Mouse (Mus musculus): ENCODE results near the gene Pde7b.
"Not testable (repeated sequence)": the region's sequence is repeated elsewhere in the genome, so short reads cannot be mapped to it uniquely, and the experiment has no call there.

Pde7b gene

DNA sequence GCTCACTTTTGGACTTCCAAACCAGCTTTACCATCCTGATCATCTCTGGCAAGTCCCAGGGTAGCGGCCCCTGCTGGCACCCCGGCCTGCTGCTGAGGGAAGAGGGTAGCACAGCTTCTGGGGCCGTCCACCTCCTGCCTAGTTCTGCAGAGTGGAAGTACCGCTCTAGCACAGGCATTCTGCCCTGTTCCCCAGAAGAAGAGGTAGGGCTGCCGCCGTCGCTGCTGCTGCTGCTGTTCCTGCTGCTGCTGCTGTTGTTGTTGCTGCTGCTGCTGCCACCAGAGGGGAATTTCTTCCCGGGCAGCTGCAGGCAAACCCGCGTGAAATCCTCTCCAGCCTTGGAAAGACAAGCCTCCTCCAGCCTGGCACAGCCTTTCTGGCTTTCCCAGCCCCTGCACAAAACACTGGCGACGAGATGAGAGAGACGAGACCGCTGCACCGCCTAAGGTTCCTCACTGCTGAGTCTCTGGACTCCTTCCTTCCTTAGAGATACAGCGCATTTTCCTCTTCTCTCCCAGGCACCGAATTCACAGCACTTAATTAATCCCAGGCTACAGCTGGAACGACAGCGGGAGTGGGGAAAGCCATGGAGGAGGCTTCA lies 176.8 kb downstream of the Pde7b start:
- peak in 1 of 2 experiments; percentile 55 for DNase-seq

DNA sequence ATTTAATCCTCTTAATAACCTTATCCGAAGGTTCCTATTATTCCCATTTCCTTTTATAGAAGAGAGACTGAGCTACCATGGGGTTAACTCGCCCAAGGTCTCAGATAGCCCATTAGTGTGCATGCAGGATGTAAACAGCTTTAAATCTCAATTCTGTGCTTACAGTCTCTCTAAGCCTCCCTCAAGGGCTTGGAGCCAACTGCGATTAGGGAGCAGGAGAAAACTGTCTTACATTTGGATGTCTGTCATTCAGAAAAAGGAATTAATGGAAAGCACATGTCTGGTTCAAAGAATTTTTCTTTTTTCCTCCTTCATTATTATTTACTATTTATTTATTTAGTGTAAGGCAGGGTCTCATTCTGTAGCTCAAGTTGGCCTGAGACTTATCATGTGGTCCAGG lies 181.8 kb downstream of the Pde7b start:
- no peak for DNase-seq

DNA sequence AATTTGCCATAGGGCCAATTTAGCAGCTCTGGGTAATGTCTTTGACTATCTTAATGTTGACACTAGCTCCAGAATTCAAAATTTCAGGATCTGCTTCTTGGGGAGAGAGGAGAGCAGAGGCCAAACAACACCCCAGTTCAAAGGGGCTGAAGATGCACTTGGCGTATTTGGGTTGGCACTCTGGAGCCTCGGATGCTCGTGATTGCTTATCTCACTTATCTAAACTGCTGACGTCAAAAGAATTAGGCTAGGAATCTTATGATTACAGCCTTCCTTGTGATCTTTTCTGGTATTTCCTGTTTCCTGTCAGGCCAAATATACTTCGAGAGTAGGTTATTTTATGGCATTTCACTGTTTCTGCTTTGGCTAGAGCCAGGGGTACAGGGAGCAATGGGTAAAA lies 191.1 kb downstream of the Pde7b start:
- peak; percentile 25 to 50 for DNase-seq

DNA sequence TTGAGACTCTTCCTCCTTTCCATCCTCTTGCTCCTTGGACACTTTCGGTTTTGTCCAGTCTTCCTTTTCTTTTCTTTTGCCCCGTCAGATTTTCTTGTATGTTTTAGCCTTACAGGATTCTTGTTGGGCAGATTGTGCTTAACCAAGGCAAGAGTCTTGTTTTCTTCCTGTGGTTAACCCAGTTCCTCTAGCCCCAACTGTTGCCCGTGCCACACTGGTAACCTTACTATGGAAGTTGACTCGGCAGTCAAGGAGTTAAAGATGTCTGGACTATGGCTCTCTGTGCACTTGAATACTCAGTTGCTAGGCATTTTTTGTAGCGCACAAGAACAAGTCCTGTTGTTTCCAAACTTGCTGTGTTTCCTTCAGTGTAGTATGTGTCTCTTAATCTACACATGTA lies 193.0 kb downstream of the Pde7b start:
- no peak for DNase-seq

DNA sequence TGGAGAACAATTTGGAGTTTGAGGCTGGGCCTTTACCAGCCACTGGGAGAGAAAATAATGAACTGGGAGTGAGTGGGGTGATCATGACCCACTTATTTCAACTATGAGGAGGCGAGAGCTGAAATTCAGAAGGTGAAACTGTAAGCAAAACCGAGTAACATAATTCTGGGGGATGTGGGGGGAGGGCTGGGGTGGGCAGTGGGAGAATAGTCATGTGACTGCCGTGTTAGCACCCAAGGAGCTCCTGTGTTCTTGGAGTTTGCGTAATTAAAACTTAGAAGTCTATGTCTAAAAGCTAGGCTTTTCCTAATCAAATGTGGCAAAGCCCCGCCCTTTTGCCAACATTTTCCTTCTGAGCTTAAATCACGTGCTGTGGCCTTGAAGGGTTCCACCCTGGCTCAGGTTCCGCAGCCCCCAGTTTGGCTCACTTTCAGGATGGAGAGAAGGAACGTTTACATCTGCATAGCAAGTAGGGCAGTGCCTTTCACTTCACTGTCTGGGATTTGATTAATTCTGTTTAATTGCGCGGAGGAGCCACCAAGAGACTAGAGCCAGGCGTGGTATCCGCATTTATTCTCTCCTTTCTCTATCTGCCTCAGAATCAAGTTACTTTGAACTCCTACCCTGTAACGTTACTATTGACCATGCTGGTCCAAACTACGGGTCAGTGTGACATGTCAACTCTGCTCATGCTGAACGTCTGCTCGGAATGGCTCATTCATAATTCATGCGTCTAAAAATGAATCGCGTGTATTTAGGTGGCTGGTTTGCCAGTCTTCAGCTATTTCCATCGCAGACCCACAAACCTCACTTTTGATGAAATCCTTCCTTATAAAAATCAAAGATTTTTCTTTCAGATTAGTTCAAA lies 196.1 kb downstream of the Pde7b start:
- no peak for DNase-seq

DNA sequence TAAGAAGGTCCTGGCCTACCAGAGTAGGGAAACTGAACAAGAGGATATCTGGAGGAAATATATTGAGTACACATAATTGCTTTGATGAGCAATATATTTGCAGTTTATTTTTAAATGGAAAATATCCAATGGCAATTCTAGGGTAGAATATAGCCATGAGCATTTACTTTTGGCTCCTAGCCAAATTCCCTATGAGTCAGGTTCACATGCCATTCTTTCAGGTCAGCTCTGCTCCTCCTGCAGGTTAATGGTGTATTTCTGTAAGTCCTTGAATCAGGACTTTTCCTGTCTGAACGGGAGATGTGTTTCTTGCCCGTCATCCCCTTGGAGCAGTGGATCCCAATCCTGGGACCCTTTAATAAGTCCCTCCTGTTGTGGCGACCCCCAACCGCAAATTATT lies 197.1 kb downstream of the Pde7b start:
- DNase-seq = no peak

DNA sequence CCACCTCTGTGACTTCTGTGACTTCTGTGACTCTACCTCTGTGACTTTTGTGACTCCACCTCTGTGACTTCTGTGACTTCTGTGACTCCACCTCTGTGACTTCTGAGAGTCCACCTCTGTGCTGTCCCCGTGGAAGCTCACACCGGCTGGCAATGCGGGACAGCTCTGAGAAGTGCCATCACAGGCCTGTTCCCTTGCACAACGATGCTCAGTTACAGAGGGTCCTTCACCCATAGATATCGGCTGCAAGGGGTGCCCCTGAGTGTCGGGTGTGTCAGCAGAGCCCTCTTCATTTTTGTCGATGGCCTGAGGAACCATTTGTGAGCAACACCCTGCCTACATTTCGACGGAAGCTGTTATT lies 206.4 kb downstream of the Pde7b start:
- DNase-seq = no peak

DNA sequence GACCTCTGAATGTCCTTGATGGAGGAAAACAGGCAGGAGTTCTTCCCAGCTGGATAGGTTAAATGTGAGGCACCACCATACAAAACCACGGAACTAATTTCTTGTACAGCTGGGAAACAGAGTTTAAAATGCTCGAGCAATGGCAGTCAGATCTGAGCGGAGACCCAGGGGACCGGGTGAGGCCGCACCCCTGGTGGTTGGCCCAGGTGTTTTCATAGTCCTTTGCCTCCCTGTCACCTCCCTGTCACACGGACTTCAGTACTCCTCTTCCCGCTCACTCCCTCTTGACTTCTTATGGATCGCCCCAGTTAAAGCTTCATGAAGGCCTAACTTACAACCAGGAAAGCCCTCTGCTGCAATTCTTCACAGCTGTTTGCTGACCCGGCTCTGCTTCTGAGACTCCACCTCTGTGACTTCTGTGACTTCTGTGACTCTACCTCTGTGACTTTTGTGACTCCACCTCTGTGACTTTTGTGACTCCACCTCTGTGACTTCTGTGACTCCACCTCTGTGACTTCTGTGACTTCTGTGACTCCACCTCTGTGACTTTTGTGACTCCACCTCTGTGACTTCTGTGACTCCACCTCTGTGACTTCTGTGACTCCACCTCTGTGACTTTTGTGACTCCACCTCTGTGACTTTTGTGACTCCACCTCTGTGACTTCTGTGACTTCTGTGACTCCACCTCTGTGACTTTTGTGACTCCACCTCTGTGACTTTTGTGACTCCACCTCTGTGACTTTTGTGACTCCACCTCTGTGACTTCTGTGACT lies 206.9 kb downstream of the Pde7b start:
- DNase-seq = not testable (repeated sequence)

DNA sequence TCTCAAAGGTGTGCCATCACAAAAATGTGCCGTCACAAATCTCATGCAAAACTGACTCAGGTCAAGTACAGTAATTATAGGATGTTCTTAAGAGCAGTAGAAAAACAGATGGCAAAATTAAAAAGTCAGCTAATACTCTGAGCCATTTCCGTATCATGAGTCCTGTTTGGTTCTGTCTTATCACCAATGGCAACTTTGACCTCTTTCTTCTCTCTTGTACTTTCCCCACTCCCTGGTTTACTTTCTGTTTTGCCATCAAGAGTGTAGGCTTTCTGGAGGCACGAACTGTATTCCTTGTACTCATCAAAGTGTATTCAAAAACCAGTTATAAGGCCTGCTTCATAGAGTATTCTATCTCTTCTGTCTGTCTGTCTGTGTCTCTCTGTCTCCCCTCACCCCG lies 211.0 kb downstream of the Pde7b start:
- no peak for DNase-seq

DNA sequence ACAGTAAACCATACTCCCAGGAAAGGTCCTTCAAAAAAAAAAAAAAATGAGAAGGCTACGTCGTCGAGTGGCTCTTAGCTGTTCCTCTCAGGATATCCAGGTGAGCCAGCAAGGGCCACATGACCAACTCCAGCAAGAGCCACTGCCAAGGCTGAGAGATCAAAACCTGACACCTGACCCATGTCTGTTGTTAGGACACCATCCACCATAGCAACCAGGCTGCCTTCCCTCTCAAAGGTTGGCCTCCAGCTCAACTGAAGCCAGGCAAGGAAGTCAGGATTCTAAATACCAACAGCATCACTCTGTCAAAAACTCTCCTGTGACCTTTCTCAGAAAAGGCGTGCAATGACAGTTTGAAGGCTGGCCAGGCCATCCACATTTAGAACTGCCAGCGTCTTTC lies 211.4 kb downstream of the Pde7b start:
- no peak for DNase-seq

DNA sequence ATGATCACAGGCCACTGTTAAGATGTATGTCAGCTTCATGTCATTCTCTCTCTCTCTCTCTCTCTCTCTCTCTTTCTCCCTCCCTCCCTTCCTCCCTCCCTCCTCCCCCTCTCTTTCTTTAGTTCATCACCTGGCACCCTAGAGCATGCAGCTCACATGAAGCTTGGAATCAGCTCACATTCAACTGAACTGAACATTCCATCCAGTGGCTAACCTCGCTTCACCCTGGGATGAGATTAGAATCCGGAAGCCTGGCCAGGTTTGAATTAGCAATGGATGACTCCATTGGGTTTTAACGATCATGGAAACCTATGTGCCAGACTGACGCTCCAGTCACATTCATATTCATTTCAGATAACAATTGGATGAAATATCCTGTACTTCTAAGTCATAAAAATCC lies 215.1 kb downstream of the Pde7b start:
- DNase-seq = no peak

DNA sequence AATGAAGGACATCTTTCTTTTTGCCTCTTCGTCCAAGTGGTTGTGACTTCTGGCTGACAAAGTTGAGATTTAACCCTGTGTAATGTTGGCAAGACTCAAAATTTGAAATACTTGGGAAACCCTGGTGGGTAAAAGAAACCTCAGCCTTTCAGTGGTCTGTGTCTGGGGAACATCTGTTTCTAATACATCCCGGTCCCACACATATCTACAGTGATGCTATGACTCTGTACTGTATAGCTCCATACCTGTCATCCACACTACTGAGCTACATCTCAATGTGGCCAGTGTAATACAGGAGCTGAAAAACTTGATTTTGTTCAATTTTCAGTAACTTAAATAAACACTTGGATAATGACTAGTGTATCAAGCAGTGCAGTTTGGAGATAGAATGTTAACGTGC lies 216.4 kb downstream of the Pde7b start:
- no peak for DNase-seq

DNA sequence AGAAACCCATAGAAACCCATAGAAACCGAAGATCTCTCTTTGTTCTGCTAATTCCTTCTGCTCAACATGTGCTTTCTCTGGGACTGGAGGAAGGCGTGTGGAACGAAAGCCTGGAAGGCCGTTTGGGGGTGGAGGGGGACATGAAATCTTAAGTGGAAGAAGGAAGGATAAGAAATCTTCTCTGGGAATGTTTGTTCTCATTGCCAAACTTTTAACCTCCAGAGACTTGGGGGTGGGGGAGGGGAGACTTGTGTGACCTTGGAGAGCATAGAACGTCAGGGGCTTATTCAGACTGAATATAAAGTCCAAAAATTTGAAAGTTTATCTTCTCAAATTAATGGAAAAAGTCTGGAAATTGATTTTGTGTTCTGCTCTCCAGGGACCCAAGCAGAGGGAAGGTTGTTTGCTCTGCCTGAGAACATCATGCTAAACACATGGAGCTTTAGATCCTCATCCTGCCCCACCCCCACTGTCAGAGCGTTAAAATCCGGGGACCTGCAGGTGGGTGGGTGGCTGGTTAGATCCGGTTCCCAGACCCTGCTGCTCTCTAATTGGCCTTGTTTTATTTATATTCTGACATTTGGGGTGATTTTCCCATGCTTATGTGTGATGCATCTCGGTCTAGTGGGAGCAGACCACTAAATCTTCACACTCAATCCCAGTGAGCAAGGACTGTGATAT lies 217.0 kb downstream of the Pde7b start:
- DNase-seq = no peak

DNA sequence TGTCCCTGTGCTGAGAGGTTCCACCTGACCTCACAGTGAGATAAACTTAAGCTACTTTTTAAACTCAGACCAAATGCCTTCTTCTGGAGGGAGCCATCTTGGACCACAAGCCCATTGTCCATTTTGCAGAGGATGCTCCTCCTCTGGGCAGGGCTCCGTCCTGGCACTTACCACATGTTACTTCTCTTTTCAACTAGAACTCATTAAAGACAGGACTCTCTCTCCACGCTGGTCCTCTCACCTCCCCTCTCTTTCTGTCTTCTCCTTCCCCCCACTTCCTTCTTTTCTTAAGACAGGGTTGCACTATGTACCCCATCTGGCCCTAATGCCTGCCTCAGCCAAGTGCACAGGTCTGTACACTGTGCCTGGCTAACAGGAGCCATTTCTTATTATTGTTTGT lies 217.8 kb downstream of the Pde7b start:
- DNase-seq = no peak

DNA sequence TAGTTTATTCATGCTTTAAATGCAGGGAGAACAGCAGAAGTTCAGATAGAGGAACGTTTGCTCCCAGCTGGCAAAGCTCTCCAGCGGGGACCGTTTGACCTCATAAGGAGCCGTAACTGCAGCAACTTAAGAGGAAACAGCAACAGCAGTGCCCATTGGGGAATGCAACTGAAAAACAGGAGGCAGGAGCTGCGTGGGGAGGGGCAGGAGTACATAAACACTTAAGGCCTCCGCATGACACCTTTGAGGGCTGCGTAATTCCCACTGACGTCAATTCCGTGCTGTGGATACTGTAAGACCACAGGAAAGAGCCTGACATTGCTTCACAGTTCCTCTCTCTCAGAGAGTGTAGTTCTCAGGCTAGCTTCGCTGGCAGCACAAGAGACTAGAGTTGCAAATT lies 219.4 kb downstream of the Pde7b start:
- no peak for DNase-seq

DNA sequence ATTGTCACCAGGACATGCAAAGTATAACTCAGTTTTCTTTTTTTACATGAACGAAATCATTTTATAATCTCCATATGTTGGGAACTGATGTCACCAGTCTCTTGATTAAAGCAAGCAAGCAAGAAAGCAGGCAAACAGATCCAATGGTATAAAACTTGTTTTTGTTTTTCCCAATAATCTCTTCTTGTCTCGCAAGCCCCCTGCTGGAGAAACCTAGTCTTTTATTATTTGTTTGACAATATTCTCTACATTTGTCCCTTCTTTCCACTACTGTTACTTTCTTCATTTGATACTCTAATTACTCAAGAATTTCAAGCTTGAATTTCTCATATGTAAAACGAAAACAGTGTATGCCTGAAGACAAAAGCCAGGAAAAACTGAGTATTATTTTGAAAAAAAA lies 220.1 kb downstream of the Pde7b start:
- DNase-seq = no peak

DNA sequence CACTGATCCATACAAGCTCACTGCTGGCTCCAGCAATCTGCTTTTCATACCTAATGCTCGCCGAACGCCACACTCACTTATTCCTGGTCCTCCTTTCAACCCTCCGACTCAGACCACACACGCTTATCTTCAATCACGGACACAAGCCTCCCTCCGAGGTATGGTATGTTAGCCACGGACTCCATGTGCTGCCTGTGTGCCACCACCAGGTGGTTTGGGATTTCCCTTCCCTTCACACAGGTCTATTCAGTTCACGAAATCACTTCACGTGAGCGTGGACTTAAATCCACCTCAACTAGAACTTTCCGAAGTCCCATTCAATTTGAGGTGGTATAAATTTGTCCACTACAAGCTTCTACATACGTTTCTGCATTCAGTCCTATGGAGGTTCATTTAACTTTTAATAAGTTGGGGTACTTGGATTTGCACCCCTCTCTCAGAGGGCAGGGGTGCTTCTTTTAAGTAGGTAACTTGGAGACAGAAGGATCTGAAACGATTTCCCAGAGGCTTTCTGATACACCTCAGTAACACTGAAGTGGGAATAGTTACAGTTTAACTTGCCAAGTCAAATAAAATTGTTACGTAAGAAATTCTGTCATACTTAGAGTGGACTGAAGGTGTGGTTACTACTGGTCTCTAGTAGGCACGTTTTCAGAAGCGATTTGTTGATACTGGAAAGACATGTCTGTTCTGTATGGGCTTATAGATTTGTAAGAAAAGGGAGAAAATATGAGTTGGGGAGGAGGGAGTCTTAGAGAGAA lies 221.4 kb downstream of the Pde7b start:
- DNase-seq = peak in 1 of 2 experiments; percentile 57

DNA sequence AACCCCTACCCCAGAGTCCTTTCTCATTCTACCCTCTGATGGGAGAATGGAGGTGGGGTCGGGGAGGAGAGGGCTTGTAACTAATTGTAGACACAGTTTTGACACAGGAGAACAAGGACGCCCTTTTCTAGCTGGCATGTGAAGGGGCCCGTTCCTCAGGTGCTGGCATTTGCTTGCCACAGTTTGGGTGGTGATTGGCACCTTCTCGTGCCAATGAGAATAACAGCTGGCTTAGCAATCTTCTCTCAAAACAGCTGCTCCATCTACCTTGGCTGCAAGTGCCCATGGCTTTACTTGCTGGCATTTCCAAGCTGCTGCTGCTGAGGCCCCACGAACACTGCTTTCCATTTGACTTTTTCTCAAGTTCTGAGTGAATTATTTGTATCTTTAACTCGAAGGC lies 223.7 kb downstream of the Pde7b start:
- DNase-seq = no peak

DNA sequence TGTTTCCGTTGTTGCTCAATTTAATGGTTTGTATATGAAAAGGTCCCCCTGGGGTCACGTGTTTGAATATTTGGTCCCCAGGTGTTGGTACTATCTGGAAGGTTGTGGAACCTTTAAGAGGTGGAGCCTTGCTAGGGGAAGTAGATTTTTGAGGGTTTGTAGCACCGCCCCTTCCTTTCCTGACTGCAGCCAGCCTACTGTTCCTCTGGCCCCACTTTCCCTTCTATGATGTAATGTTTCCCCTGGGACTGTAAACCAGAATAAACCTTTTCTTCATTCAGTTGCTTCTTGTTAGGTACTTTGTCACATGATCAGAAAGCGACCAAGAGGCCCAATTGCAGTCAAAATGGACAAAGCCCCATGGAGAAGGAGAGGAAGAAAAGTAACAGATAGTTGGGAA lies 229.8 kb downstream of the Pde7b start:
- no peak for DNase-seq

DNA sequence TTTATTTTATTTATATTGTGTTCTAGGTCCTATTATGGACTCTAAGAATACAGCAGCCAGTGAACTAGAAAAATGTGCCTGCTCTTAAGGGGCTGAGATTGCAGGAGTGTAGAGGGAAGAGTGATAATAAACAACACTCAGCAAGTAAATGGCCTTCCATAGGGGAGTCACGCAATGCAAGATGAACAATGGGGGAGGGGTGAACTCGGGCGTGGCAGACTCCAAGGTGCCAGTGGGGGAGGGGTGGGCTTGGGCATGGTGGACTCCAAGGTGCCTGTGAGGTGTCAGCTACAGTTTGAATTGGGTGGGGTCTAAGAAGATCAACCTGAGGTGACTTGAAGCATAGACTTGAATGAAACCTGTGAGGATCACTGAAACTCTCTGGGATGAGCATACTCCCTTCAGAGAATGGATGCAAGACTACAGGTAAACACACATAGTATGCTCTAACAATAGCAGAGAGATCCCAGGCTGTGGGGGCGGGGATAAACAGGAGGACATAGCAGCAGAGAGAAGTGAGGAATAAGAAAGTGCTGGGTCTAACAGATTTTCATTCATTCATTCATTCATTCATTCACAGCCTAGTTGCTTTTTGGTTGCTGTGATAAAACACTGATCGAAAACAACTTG lies 230.9 kb downstream of the Pde7b start:
- DNase-seq = no peak

DNA sequence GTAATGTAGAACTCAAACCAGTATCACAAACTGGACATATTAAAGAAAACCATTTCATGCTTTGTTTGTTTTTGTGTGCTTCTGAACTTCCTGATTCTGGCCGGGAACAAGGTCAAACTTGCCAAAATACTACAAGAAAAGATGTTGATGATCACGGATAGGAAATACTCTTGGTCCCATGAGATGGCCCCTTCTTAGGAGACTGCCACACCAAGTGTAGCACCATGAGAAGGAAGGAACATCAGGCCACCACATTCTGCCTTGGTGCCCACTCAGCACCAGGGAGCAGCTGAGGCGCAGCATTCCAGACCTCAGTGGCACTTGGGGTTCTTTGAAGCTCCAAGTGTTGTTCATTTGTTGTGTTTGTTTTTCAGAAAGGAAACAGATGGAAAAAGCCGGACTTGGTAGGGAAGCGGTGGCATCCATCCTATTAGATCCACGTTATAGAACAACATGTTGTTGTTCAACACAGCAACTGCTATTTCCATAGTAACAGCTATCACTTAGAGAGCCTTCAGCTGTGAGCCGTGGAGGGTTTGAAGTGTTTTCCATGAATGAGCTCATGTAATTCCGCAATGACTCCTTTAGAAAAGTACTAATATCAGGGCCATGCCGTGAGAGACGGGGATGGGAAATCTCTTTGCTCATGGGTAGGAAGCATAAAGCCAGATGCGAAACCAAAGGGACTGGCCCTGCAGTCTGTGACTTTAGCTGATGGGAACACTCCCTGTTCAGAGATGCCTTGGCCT lies 232.5 kb downstream of the Pde7b start:
- no peak for DNase-seq
